In genomic region chr2:38782731-38783130, GRCm38 (mm10) we compare ENCODE assay signal across 18 mouse cellular contexts.
DNase-seq lines count a peak whose midpoint lies in the region; ATAC-seq and TF ChIP-seq lines count a peak whose summit lies in the region.
"Had no signal": no experiment of that assay in that cellular context is flagged by ENCODE, and none has a peak within 500 bp of the region (broad histone marks: within the 10 kb centered on the region; RNA-seq: fewer than 3 reads in every experiment).

No protein-coding gene starts in this region.

- H3K4me2 ChIP-seq in midbrain, embryonic 11.5 days: peak overlapping the region; percentile 34
- no peak overlapping the region for H3K4me2 ChIP-seq in midbrain, embryonic 16.5 days (ENCODE audit: low read length)
- peak overlapping the region; percentile 27; the same call in 1 of the 2 replicates for H3K4me2 ChIP-seq in hindbrain, embryonic 14.5 days (replicated peaks)
- peak overlapping the region; percentile 49 for H3K4me2 ChIP-seq in liver, postnatal 0 days (ENCODE audit: low read depth, low read length)
- H3K4me2 ChIP-seq: forebrain, embryonic 15.5 days had no signal

- H3K27me3 ChIP-seq in heart, embryonic 10.5 days (ENCODE audit: insufficient read depth, poor library complexity, severe bottlenecking): no peaks in the 10 kb centered on the region
- H3K27me3 ChIP-seq in midbrain, embryonic 11.5 days (ENCODE audit: control insufficient read depth, insufficient read depth, low read length): no peaks in the 10 kb centered on the region
- no peaks in the 10 kb centered on the region for H3K27me3 ChIP-seq in midbrain, embryonic 16.5 days (ENCODE audit: control insufficient read depth, insufficient read depth, low read depth, low read length)
- H3K27me3 ChIP-seq in hindbrain, embryonic 14.5 days (ENCODE audit: control insufficient read depth, insufficient read depth, low read length): no peaks in the 10 kb centered on the region
- no peaks in the 10 kb centered on the region for H3K27me3 ChIP-seq in liver, postnatal 0 days (ENCODE audit: insufficient read depth, low read length)
- H3K27me3 ChIP-seq: forebrain, embryonic 15.5 days; neural tube, embryonic 13.5 days had no signal

- no peak for TF ChIP-seq CTCF in liver, postnatal 0 days (IDR thresholded peaks at IDR 0.05; ENCODE audit: low read depth)

- no peaks in the 10 kb centered on the region for H3K9me3 ChIP-seq in heart, embryonic 10.5 days
- no peaks in the 10 kb centered on the region for H3K9me3 ChIP-seq in midbrain, embryonic 11.5 days (ENCODE audit: control insufficient read depth, low read length)
- no peaks in the 10 kb centered on the region for H3K9me3 ChIP-seq in midbrain, embryonic 16.5 days (replicated peaks; ENCODE audit: control insufficient read depth, low read length, poor library complexity, severe bottlenecking)
- no peaks in the 10 kb centered on the region for H3K9me3 ChIP-seq in hindbrain, embryonic 14.5 days (ENCODE audit: control insufficient read depth, low read length)
- H3K9me3 ChIP-seq in liver, postnatal 0 days (ENCODE audit: low read length): no peaks in the 10 kb centered on the region
- H3K9me3 ChIP-seq: forebrain, embryonic 15.5 days; neural tube, embryonic 13.5 days had no signal

- no peak overlapping the region for H3K4me3 ChIP-seq in heart, embryonic 10.5 days
- H3K4me3 ChIP-seq in midbrain, embryonic 11.5 days (ENCODE audit: low read depth, low read length): no peak overlapping the region; the same call in 1 of the 2 replicates
- H3K4me3 ChIP-seq in midbrain, embryonic 16.5 days (ENCODE audit: low read depth, low read length): no peak overlapping the region
- no peak overlapping the region for H3K4me3 ChIP-seq in hindbrain, embryonic 14.5 days (replicated peaks; ENCODE audit: low read length)
- H3K4me3 ChIP-seq in liver, postnatal 0 days (ENCODE audit: low read depth, low read length): no peak overlapping the region; the same call in 1 of the 2 replicates
- H3K4me3 ChIP-seq: forebrain, embryonic 15.5 days; neural tube, embryonic 13.5 days had no signal

- no peak for TF ChIP-seq EP300 in liver, postnatal 0 days (IDR thresholded peaks at IDR 0.05; ENCODE audit: low read depth)

- DNase-seq in heart, embryonic 10.5 days (ENCODE audit: low spot score): no peak
- no peak for DNase-seq in heart, adult 11 months
- peak; percentile 92 for DNase-seq in midbrain, embryonic 11.5 days (ENCODE audit: low spot score, missing footprints)
- DNase-seq in hindbrain, embryonic 14.5 days (ENCODE audit: low spot score): no peak
- no peak for DNase-seq in liver, postnatal 0 days
- no peak for DNase-seq in adrenal gland, postnatal 4 days (ENCODE audit: low spot score in 2 of 2)
- DNase-seq in thymus, postnatal 4 days: no peak
- DNase-seq: B cell, adult 2 months; cerebellum, adult 9-10 months; kidney, adult 8-10 months; kidney, postnatal 36 days; lung, postnatal 14 days had no signal

- 29% methylated on average over 1 of the region's 1 CpGs for WGBS in heart, embryonic 10.5 days
- 11% methylated on average over 1 of the region's 1 CpGs for WGBS in midbrain, embryonic 11.5 days
- 7% methylated on average over 1 of the region's 1 CpGs for WGBS in midbrain, embryonic 16.5 days
- 9% methylated on average over 1 of the region's 1 CpGs for WGBS in hindbrain, embryonic 14.5 days
- 45% methylated on average over 1 of the region's 1 CpGs for whole genome bisulfite sequencing in liver, postnatal 0 days (ENCODE audit: insufficient replicate concordance)

- no peak overlapping the region for H3K9ac ChIP-seq in midbrain, embryonic 11.5 days (ENCODE audit: low read length)
- no peak overlapping the region for H3K9ac ChIP-seq in midbrain, embryonic 16.5 days (ENCODE audit: low read depth, low read length)
- no peak overlapping the region for H3K9ac ChIP-seq in hindbrain, embryonic 14.5 days
- no peak overlapping the region for H3K9ac ChIP-seq in liver, postnatal 0 days (replicated peaks)
- H3K9ac ChIP-seq: forebrain, embryonic 15.5 days; neural tube, embryonic 13.5 days had no signal

- H3K4me1 ChIP-seq in heart, embryonic 10.5 days: peaks cover 30% of the 10 kb centered on the region
- H3K4me1 ChIP-seq in midbrain, embryonic 11.5 days (ENCODE audit: control insufficient read depth, insufficient read depth, low read length): peaks cover 32% of the 10 kb centered on the region
- peaks cover 5% of the 10 kb centered on the region; the same call in 1 of the 2 replicates for H3K4me1 ChIP-seq in midbrain, embryonic 16.5 days (ENCODE audit: control insufficient read depth, insufficient read depth, low read length)
- peaks cover 15% of the 10 kb centered on the region for H3K4me1 ChIP-seq in hindbrain, embryonic 14.5 days (replicated peaks; ENCODE audit: control insufficient read depth, insufficient read depth, low read length)
- peaks cover 3% of the 10 kb centered on the region; the same call in 1 of the 2 replicates for H3K4me1 ChIP-seq in liver, postnatal 0 days (ENCODE audit: insufficient read depth)

- ATAC-seq in midbrain, embryonic 11.5 days (ENCODE audit: low FRiP score): peak; percentile 12; the same call in 1 of the 2 replicates
- no peak for ATAC-seq in midbrain, embryonic 16.5 days
- no peak for ATAC-seq in hindbrain, embryonic 14.5 days (ENCODE audit: low FRiP score)
- no peak for ATAC-seq in liver, postnatal 0 days
- ATAC-seq: activated CD4-positive, CD25-positive, alpha-beta regulatory T cell, adult 4 months; forebrain, embryonic 15.5 days; inflammation-experienced regulatory T-cells, adult 6 months had no signal

- H3K27ac ChIP-seq in heart, embryonic 10.5 days: peak overlapping the region; percentile 48; the same call in 1 of the 2 replicates
- H3K27ac ChIP-seq in midbrain, embryonic 11.5 days (ENCODE audit: low read depth, low read length): peak overlapping the region; percentile 92
- H3K27ac ChIP-seq in midbrain, embryonic 16.5 days (ENCODE audit: low read length): no peak overlapping the region
- no peak overlapping the region for H3K27ac ChIP-seq in hindbrain, embryonic 14.5 days
- H3K27ac ChIP-seq in liver, postnatal 0 days (ENCODE audit: low read depth): no peak overlapping the region
- H3K27ac ChIP-seq: forebrain, embryonic 15.5 days; neural tube, embryonic 13.5 days; stomach, postnatal 0 days had no signal

- no peaks in the 10 kb centered on the region for H3K36me3 ChIP-seq in heart, embryonic 10.5 days
- no peaks in the 10 kb centered on the region for H3K36me3 ChIP-seq in midbrain, embryonic 11.5 days (ENCODE audit: control insufficient read depth, insufficient read depth, low read length)
- H3K36me3 ChIP-seq in midbrain, embryonic 16.5 days (ENCODE audit: control insufficient read depth, insufficient read depth, low read length): no peaks in the 10 kb centered on the region
- no peaks in the 10 kb centered on the region for H3K36me3 ChIP-seq in hindbrain, embryonic 14.5 days (replicated peaks; ENCODE audit: control insufficient read depth, insufficient read depth)
- H3K36me3 ChIP-seq in liver, postnatal 0 days (replicated peaks; ENCODE audit: insufficient read depth, low read length): no peaks in the 10 kb centered on the region
- H3K36me3 ChIP-seq: forebrain, embryonic 15.5 days; neural tube, embryonic 13.5 days had no signal

Comparison
In these comparisons a context has a peak if more than half of its experiments do, and no peak if none do; other contexts are left out.
1. H3K27ac ChIP-seq: peak in heart, embryonic 10.5 days (single experiment) and midbrain, embryonic 11.5 days (single experiment); none in midbrain, embryonic 16.5 days (single experiment), hindbrain, embryonic 14.5 days (single experiment) and liver, postnatal 0 days (single experiment).